Mouse (Mus musculus) cerebellum, adult 2 months (tissue): ENCODE results near the gene Ifnb1.

Source experiments
- CTCF ChIP-seq: fragments of 200-500 bp; IDR thresholded peaks from 2 replicates; pipeline ENCODE4 v1.5.1; 2011; ENCODE audit warnings: low read depth, mild to moderate bottlenecking, control low read depth, low read length, moderate library complexity, borderline replicate concordance; ENCODE audit not compliant: insufficient read depth
- POLR2A ChIP-seq: fragments of 200-500 bp; IDR thresholded peaks from 2 replicates; pipeline ENCODE4 v1.6.1; 2011; ENCODE audit warnings: low read length, control low read depth, borderline replicate concordance; ENCODE audit not compliant: insufficient read depth

GRCm38 (mm10) chr4:88514403-88514802 lies 8.2 kb downstream of the Ifnb1 start:
- TF ChIP-seq CTCF = peak; percentile 45; the same call in 1 of the 2 replicates
- no peak for TF ChIP-seq POLR2A
